Mouse (Mus musculus) heart, adult 2 months (tissue): Measurements from ENCODE around the gene Rbm3.

ENCODE experiments used
- CTCF ChIP-seq: fragments of 200-600 bp; IDR thresholded peaks from 2 replicates; pipeline ENCODE4 v1.8.1; 2022; ENCODE audit warnings: antibody characterized with exemption, mild to moderate bottlenecking, moderate library complexity
- POLR2A ChIP-seq: fragments of 200-500 bp; IDR thresholded peaks from 2 replicates; pipeline ENCODE4 v1.6.1; 2011; ENCODE audit warnings: mild to moderate bottlenecking, low read depth, low read length, control low read depth; ENCODE audit not compliant: insufficient read depth

DNA sequence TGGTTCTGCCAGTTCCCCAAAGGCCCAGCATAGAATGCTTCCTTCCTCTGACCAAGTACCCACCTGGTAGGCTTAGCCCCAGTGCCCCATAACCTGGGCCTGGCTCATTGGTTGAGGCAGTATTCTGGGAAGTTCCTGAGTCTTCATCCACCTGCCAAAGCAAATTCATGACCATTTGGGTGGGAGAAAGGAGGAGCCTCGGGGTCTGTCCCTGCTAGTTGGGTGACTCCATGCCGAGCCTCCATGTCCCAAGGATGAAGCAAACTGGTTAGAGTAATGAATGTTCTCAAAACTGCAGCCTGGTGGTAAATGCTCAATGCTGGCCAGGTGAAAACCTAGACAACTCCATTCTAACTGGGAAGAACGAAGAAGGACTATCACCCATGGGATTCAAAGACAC, 4.6 kb downstream of the Rbm3 start:
- no peak for TF ChIP-seq CTCF
- TF ChIP-seq POLR2A = no peak
